Mouse (Mus musculus) testis, adult 2 months (tissue): ENCODE results near the gene Tk1. TPM values are rescaled to one million over a fixed set of nuclear protein-coding genes. Genes with fewer than 3 reads are reported as not detected.
"Not testable (repeated sequence)": the region's sequence is repeated elsewhere in the genome, so short reads cannot be mapped to it uniquely, and the experiment has no call there.

Experiments used
- H3K27ac ChIP-seq: fragments of 200-500 bp; 2 replicates; pipeline ENCODE4 v1.5.1; 2012; ENCODE audit warnings: low read depth, low read length; ENCODE audit not compliant: control insufficient read depth, insufficient read depth
- H3K27me3 ChIP-seq: fragments of 200-500 bp; 2 replicates; pipeline ENCODE4 v1.6.1; 2012; ENCODE audit warnings: mild to moderate bottlenecking, low read length, moderate library complexity; ENCODE audit not compliant: control insufficient read depth, insufficient read depth
- H3K36me3 ChIP-seq: fragments of 200-500 bp; 2 replicates; pipeline ENCODE4 v1.6.1; 2012; ENCODE audit warnings: mild to moderate bottlenecking, low read length; ENCODE audit not compliant: control insufficient read depth, insufficient read depth
- H3K4me1 ChIP-seq: fragments of 200-500 bp; 2 replicates; pipeline ENCODE4 v1.6.1; 2012; ENCODE audit warnings: low read length; ENCODE audit not compliant: control insufficient read depth, insufficient read depth
- H3K4me3 ChIP-seq: fragments of 200-500 bp; 2 replicates; pipeline ENCODE4 v1.5.1; 2012; ENCODE audit warnings: low read depth, mild to moderate bottlenecking, low read length, moderate library complexity, mixed read lengths; ENCODE audit not compliant: control insufficient read depth
- CTCF ChIP-seq: fragments of 200-500 bp; IDR thresholded peaks from 2 replicates; pipeline ENCODE4 v1.5.1; 2012; ENCODE audit warnings: low read depth, mild to moderate bottlenecking, inconsistent platforms, low read length, moderate library complexity; ENCODE audit not compliant: control insufficient read depth, insufficient read depth, insufficient replicate concordance
- POLR2A ChIP-seq: fragments of 200-500 bp; IDR thresholded peaks from 2 replicates; pipeline ENCODE4 v1.6.1; 2012; ENCODE audit warnings: low read depth, mild to moderate bottlenecking, inconsistent platforms, low read length, moderate library complexity; ENCODE audit not compliant: control insufficient read depth
- polyA plus RNA-seq: library from polyadenylated mRNA; depleted of rRNA; stranded (reverse); fragments of >200 nt; gene quantifications from 2 replicates; pipeline ENCODE4 v1.2.3, GENCODE M21; 2012

The Tk1 gene
- polyA plus RNA-seq, 1 experiment = 5.8 TPM

DNA sequence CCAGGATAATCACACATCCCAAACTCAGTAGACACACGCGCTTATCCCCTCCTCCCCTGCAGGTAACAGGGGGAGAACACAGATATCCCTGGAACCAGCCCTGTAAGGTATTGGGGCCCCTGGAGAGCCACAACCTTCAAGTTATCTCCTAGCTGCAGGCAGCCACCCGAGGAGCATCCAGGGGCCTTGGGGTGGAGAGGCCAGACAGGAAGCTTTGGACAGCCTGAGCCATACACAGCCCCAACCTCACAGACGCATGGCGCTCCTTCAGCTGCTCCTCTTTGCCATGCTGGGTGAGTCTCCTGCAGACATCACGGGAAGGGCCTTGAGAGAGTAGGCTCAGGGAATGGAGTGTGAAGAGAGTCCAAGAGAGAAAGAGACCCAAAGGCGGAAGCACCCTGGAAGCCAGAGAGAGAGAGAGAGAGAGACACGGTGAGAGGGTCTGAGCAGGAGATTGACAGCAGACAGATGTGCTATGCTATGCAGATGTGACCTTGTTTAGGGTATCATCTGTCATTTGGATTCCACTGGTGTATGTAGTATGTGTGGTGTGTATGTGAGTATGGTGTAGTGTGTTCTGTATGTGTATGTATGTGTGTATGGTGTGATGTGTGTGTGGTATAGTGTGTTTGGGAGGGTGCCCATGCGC lies 28.3 kb downstream of the Tk1 start, which contains the start of gene 6030468B19Rik:
TSS of gene 6030468B19Rik (plus strand) at position 150 of the 649 bp plus-strand sequence.
- no peaks in the 10 kb centered on the region for H3K4me1 ChIP-seq
- H3K27ac ChIP-seq = no peak within 1 kb of the TSS
- no peaks in the 10 kb centered on the region for H3K36me3 ChIP-seq
- no peak within 1 kb of the TSS for H3K4me3 ChIP-seq
- TF ChIP-seq CTCF (no peak), POLR2A (no peak)
- no peaks in the 10 kb centered on the region for H3K27me3 ChIP-seq

- H3K4me1 ChIP-seq = peaks cover 2% of the 10 kb centered on the region; the same call in 1 of the 2 replicates
- no peak overlapping the region for H3K4me3 ChIP-seq
- no peaks in the 10 kb centered on the region for H3K36me3 ChIP-seq
- TF ChIP-seq CTCF (no peak), POLR2A (no peak)
- H3K27me3 ChIP-seq = no peaks in the 10 kb centered on the region
- H3K27ac ChIP-seq = no peak overlapping the region
Observed at GRCm38 (mm10) chr11:117796954-117797353, 28.9 kb downstream of the Tk1 start.

- H3K27me3 ChIP-seq = no peaks in the 10 kb centered on the region
- TF ChIP-seq POLR2A = no peak
- TF ChIP-seq CTCF = no peak
- no peaks in the 10 kb centered on the region for H3K36me3 ChIP-seq
- H3K4me3 ChIP-seq = no peak overlapping the region
- peaks cover 7% of the 10 kb centered on the region for H3K4me1 ChIP-seq
- no peak overlapping the region for H3K27ac ChIP-seq
Observed at GRCm38 (mm10) chr11:117794035-117794551, 31.8 kb downstream of the Tk1 start.

- no peaks in the 10 kb centered on the region for H3K27me3 ChIP-seq
- H3K27ac ChIP-seq = no peak overlapping the region
- H3K36me3 ChIP-seq = no peaks in the 10 kb centered on the region
- H3K4me3 ChIP-seq = no peak overlapping the region; the same call in 1 of the 2 replicates
- TF ChIP-seq CTCF (no peak), POLR2A (no peak)
- peaks cover 7% of the 10 kb centered on the region for H3K4me1 ChIP-seq
Observed at GRCm38 (mm10) chr11:117792281-117792888, 33.5 kb downstream of the Tk1 start.

- Histone ChIP-seq H3K27me3 (no peaks in the 10 kb centered on the region), H3K27ac (no peak overlapping the region), H3K36me3 (no peaks in the 10 kb centered on the region), H3K4me3 (no peak overlapping the region), H3K4me1 (peaks cover 7% of the 10 kb centered on the region)
- TF ChIP-seq POLR2A = no peak
- no peak for TF ChIP-seq CTCF
Observed at GRCm38 (mm10) chr11:117791441-117791761, 34.5 kb downstream of the Tk1 start.

- TF ChIP-seq POLR2A (no peak), CTCF (no peak)
- H3K4me3 ChIP-seq = no peak overlapping the region
- H3K4me1 ChIP-seq = peaks cover 7% of the 10 kb centered on the region
- H3K27ac ChIP-seq = no peak overlapping the region
- no peaks in the 10 kb centered on the region for H3K36me3 ChIP-seq
- H3K27me3 ChIP-seq = no peaks in the 10 kb centered on the region
Observed at GRCm38 (mm10) chr11:117790703-117791440, 35.0 kb downstream of the Tk1 start.

GRCm38 (mm10) chr11:117790286-117790685 lies 35.6 kb downstream of the Tk1 start:
- TF ChIP-seq CTCF (peak; percentile 92; the same call in 1 of the 2 replicates), POLR2A (no peak)
- H3K27ac ChIP-seq = no peak overlapping the region
- H3K36me3 ChIP-seq = no peaks in the 10 kb centered on the region
- no peaks in the 10 kb centered on the region for H3K27me3 ChIP-seq
- peaks cover 7% of the 10 kb centered on the region for H3K4me1 ChIP-seq
- peak overlapping the region; percentile 55 for H3K4me3 ChIP-seq

DNA sequence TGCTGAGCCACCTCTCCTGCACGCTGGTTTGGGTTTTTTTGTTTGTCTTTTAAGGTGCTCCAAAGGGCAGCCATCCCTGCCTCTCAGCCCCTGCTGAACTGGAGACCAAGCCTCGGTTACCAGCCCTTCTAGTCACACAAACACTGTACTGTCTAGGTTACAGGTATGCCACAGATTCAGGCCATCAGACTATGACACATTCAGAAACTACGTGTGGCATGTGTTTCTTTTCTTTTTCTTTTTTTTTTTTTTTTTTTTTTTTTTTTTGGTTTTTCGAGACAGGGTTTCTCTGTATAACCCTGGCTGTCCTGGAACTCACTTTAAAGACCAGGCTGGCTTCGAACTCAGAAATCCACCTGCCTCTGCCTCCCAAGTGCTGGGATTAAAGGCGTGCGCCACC lies 37.4 kb downstream of the Tk1 start:
- not testable (repeated sequence) for H3K4me1 ChIP-seq, H3K27me3 ChIP-seq, H3K27ac ChIP-seq, H3K36me3 ChIP-seq, H3K4me3 ChIP-seq
